Mouse (Mus musculus): ENCODE results near the gene Sash1. TPM values are rescaled to one million over a fixed set of nuclear protein-coding genes. Genes with fewer than 3 reads are reported as not detected.

The Sash1 gene
- total and polyA plus RNA-seq, 3 experiments: 13.7 to 36.0 (median 25.1) TPM

DNA sequence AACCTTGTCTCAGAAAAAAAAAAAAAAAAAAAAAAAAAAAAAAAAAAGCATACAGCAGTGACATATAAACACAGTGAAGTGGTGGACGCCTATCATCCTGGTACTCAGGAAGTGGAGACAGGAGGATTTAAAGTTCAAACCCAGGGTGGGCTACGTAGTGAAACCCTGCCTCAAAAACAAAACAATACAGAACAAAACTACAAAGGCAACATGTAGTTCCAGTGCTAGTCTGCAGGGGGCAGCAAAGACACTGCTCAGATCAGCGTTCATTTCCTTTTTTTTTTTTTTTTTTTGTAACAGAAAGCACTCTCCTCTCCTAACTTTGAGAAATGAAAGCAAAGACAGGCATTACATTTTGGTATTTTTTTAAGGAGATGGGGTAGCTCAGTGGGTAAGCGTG, 203.0 kb downstream of the Sash1 start:
- DNase-seq: peak; percentile 25

DNA sequence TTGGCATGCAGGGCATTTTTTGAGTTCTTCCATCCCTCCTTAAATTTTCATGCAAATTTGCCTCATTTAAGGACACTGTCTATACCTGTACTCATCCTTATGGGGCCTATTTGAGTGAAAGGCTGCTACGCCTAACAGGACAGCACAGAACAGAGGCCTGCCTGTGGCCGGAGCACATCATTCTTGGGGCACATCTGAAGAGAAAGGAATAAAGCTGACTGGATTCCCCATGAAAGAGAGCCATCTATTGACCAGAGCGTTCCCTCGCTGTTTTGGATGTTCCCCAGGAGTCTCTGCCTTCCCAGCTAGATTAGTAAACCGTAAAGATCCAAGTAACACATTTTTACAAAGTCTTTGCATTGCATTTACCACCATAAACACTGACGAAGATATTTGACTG, 203.5 kb downstream of the Sash1 start:
- no peak for DNase-seq

DNA sequence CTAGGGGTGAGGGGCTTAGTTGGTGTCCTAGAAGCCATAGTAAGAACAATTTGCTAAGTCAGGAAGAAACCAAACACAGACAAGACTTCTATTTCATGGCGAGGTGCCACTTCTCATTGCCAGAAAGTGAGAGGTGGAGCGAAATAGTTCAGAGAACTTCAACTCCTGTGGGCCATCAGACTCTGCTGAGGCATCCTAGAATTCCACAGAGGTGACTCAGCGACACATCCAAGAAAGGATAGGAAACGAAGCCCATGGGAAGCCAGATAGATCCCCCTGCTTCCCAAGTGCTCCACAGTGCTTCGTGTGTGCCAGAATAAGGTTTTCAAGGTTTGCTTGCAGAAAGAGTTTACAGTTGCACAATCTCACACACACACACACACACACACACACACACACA, 209.1 kb downstream of the Sash1 start:
- DNase-seq: no peak

Measured in adrenal gland, adult 2 months (tissue).